Mouse (Mus musculus): ENCODE results near the gene Leo1. TPM values are rescaled to one million over a fixed set of nuclear protein-coding genes. Genes with fewer than 3 reads are reported as not detected.

The Leo1 gene
- polyA plus RNA-seq, 1 experiment = 6.7 TPM

- H3K36me3 ChIP-seq (ENCODE audit: control insufficient read depth, insufficient read depth, low read length) = no peaks in the 10 kb centered on the region
- H3K27me3 ChIP-seq (ENCODE audit: control insufficient read depth, insufficient read depth, low read length) = no peaks in the 10 kb centered on the region
- no peak overlapping the region for H3K4me3 ChIP-seq (ENCODE audit: control insufficient read depth, insufficient read depth, low read length)
- WGBS = 96% methylated on average over 6 of the region's 6 CpGs
- no peak for DNase-seq
- TF ChIP-seq CTCF (IDR thresholded peaks at IDR 0.05; ENCODE audit: borderline replicate concordance, control insufficient read depth, extremely low read depth, insufficient read depth, low read length, poor library complexity) = no peak
- no peak for TF ChIP-seq POLR2A (IDR thresholded peaks at IDR 0.05; ENCODE audit: control insufficient read depth, extremely low read depth, insufficient read depth, low read length, poor library complexity)
- H3K27ac ChIP-seq (ENCODE audit: control insufficient read depth, insufficient read depth, low read length) = no peak overlapping the region
- H3K4me1 ChIP-seq (replicated peaks; ENCODE audit: control insufficient read depth, insufficient read depth, low read length) = no peaks in the 10 kb centered on the region
Observed at GRCm38 (mm10) chr9:75424358-75425150, 16.8 kb upstream of the Leo1 start.

- H3K4me3 ChIP-seq (ENCODE audit: control insufficient read depth, insufficient read depth, low read length) = no peak overlapping the region
- WGBS = 85% methylated on average over 7 of the region's 7 CpGs
- no peak for DNase-seq
- H3K4me1 ChIP-seq (replicated peaks; ENCODE audit: control insufficient read depth, insufficient read depth, low read length) = no peaks in the 10 kb centered on the region
- no peak for TF ChIP-seq CTCF (IDR thresholded peaks at IDR 0.05; ENCODE audit: borderline replicate concordance, control insufficient read depth, extremely low read depth, insufficient read depth, low read length, poor library complexity)
- no peak for TF ChIP-seq POLR2A (IDR thresholded peaks at IDR 0.05; ENCODE audit: control insufficient read depth, extremely low read depth, insufficient read depth, low read length, poor library complexity)
- H3K36me3 ChIP-seq (ENCODE audit: control insufficient read depth, insufficient read depth, low read length) = no peaks in the 10 kb centered on the region
- no peak overlapping the region for H3K27ac ChIP-seq (ENCODE audit: control insufficient read depth, insufficient read depth, low read length)
- no peaks in the 10 kb centered on the region for H3K27me3 ChIP-seq (ENCODE audit: control insufficient read depth, insufficient read depth, low read length)
Observed at GRCm38 (mm10) chr9:75425796-75426391, 15.4 kb upstream of the Leo1 start.

GRCm38 (mm10) chr9:75427366-75428273, 13.7 kb upstream of the Leo1 start:
- no peaks in the 10 kb centered on the region for H3K27me3 ChIP-seq (ENCODE audit: control insufficient read depth, insufficient read depth, low read length)
- WGBS = 75% methylated on average over 9 of the region's 9 CpGs
- H3K4me3 ChIP-seq (ENCODE audit: control insufficient read depth, insufficient read depth, low read length) = no peak overlapping the region
- no peaks in the 10 kb centered on the region for H3K36me3 ChIP-seq (ENCODE audit: control insufficient read depth, insufficient read depth, low read length)
- DNase-seq = no peak
- H3K27ac ChIP-seq (ENCODE audit: control insufficient read depth, insufficient read depth, low read length) = no peak overlapping the region
- TF ChIP-seq CTCF (IDR thresholded peaks at IDR 0.05; ENCODE audit: borderline replicate concordance, control insufficient read depth, extremely low read depth, insufficient read depth, low read length, poor library complexity) = no peak
- no peak for TF ChIP-seq POLR2A (IDR thresholded peaks at IDR 0.05; ENCODE audit: control insufficient read depth, extremely low read depth, insufficient read depth, low read length, poor library complexity)
- peaks cover 4% of the 10 kb centered on the region; the same call in 1 of the 2 replicates for H3K4me1 ChIP-seq (replicated peaks; ENCODE audit: control insufficient read depth, insufficient read depth, low read length)

GRCm38 (mm10) chr9:75428274-75428600, 13.1 kb upstream of the Leo1 start:
- DNase-seq = no peak
- no peak overlapping the region for H3K27ac ChIP-seq (ENCODE audit: control insufficient read depth, insufficient read depth, low read length)
- H3K36me3 ChIP-seq (ENCODE audit: control insufficient read depth, insufficient read depth, low read length) = no peaks in the 10 kb centered on the region
- peaks cover 4% of the 10 kb centered on the region; the same call in 1 of the 2 replicates for H3K4me1 ChIP-seq (replicated peaks; ENCODE audit: control insufficient read depth, insufficient read depth, low read length)
- 91% methylated on average over 2 of the region's 2 CpGs for WGBS
- no peak overlapping the region for H3K4me3 ChIP-seq (ENCODE audit: control insufficient read depth, insufficient read depth, low read length)
- TF ChIP-seq CTCF (IDR thresholded peaks at IDR 0.05; ENCODE audit: borderline replicate concordance, control insufficient read depth, extremely low read depth, insufficient read depth, low read length, poor library complexity) = no peak
- no peak for TF ChIP-seq POLR2A (IDR thresholded peaks at IDR 0.05; ENCODE audit: control insufficient read depth, extremely low read depth, insufficient read depth, low read length, poor library complexity)
- no peaks in the 10 kb centered on the region for H3K27me3 ChIP-seq (ENCODE audit: control insufficient read depth, insufficient read depth, low read length)

GRCm38 (mm10) chr9:75429040-75429439, 12.3 kb upstream of the Leo1 start:
- DNase-seq = no peak
- no peak overlapping the region for H3K4me3 ChIP-seq (ENCODE audit: control insufficient read depth, insufficient read depth, low read length)

GRCm38 (mm10) chr9:75429657-75430056, 11.7 kb upstream of the Leo1 start:
- DNase-seq = no peak
- no peaks in the 10 kb centered on the region for H3K36me3 ChIP-seq (ENCODE audit: control insufficient read depth, insufficient read depth, low read length)
- TF ChIP-seq CTCF (IDR thresholded peaks at IDR 0.05; ENCODE audit: borderline replicate concordance, control insufficient read depth, extremely low read depth, insufficient read depth, low read length, poor library complexity) (no peak), POLR2A (IDR thresholded peaks at IDR 0.05; ENCODE audit: control insufficient read depth, extremely low read depth, insufficient read depth, low read length, poor library complexity) (no peak)
- H3K27me3 ChIP-seq (ENCODE audit: control insufficient read depth, insufficient read depth, low read length) = no peaks in the 10 kb centered on the region
- peaks cover 8% of the 10 kb centered on the region for H3K4me1 ChIP-seq (replicated peaks; ENCODE audit: control insufficient read depth, insufficient read depth, low read length)
- H3K27ac ChIP-seq (ENCODE audit: control insufficient read depth, insufficient read depth, low read length) = no peak overlapping the region
- H3K4me3 ChIP-seq (ENCODE audit: control insufficient read depth, insufficient read depth, low read length) = no peak overlapping the region
- 88% methylated on average over 1 of the region's 1 CpGs for WGBS

More at GRCm38 (mm10) chr9:75429040-75429439, 12.3 kb upstream of the Leo1 start:
- TF ChIP-seq POLR2A (IDR thresholded peaks at IDR 0.05; ENCODE audit: control insufficient read depth, extremely low read depth, insufficient read depth, low read length, poor library complexity) (no peak), CTCF (IDR thresholded peaks at IDR 0.05; ENCODE audit: borderline replicate concordance, control insufficient read depth, extremely low read depth, insufficient read depth, low read length, poor library complexity) (no peak)
- Histone ChIP-seq H3K36me3 (ENCODE audit: control insufficient read depth, insufficient read depth, low read length) (no peaks in the 10 kb centered on the region), H3K27me3 (ENCODE audit: control insufficient read depth, insufficient read depth, low read length) (no peaks in the 10 kb centered on the region), H3K27ac (ENCODE audit: control insufficient read depth, insufficient read depth, low read length) (no peak overlapping the region), H3K4me1 (replicated peaks; ENCODE audit: control insufficient read depth, insufficient read depth, low read length) (peaks cover 4% of the 10 kb centered on the region; the same call in 1 of the 2 replicates)
- WGBS = 74% methylated on average over 2 of the region's 2 CpGs
